Mouse (Mus musculus): ENCODE data around the gene Lypla2. TPM values are rescaled to one million over a fixed set of nuclear protein-coding genes. Genes with fewer than 3 reads are reported as not detected.
A peak's percentile ranks its signal among the peaks of the same experiment; 100 is the strongest.

Gene Lypla2
- polyA plus RNA-seq, 1 experiment from 2014 or later = 201 TPM

- 93% methylated on average over 5 of the region's 5 CpGs for WGBS
Measured at GRCm38 (mm10) chr4:135925341-135925740, 47.1 kb downstream of the Lypla2 start.

GRCm38 (mm10) chr4:135924418-135924817 is 48.0 kb downstream of the Lypla2 start:
- no peak for DNase-seq
- 92% methylated on average over 2 of the region's 2 CpGs for WGBS
- no peak for ATAC-seq (ENCODE audit: low FRiP score, low TSS enrichment)

More at GRCm38 (mm10) chr4:135925341-135925740, 47.1 kb downstream of the Lypla2 start:
- Histone ChIP-seq H3K4me2 (ENCODE audit: low read length) (no peak overlapping the region), H3K36me3 (ENCODE audit: control insufficient read depth, insufficient read depth, low read length) (peaks cover 28% of the 10 kb centered on the region), H3K4me1 (ENCODE audit: control insufficient read depth, insufficient read depth, low read length) (peaks cover 8% of the 10 kb centered on the region), H3K27me3 (ENCODE audit: control insufficient read depth, insufficient read depth, low read length) (no peaks in the 10 kb centered on the region), H3K4me3 (replicated peaks; ENCODE audit: low read depth, low read length) (no peak overlapping the region), H3K9ac (replicated peaks; ENCODE audit: low read length) (no peak overlapping the region), H3K27ac (replicated peaks; ENCODE audit: low read depth, low read length) (no peak overlapping the region), H3K9me3 (ENCODE audit: control insufficient read depth, low read length) (no peaks in the 10 kb centered on the region)
- ATAC-seq (ENCODE audit: low FRiP score, low TSS enrichment) (no peak), DNase-seq (no peak)

GRCm38 (mm10) chr4:135922190-135922589 is 50.2 kb downstream of the Lypla2 start:
- 100% methylated on average over 1 of the region's 1 CpGs for WGBS
- H3K4me3 ChIP-seq (replicated peaks; ENCODE audit: low read depth, low read length) = no peak overlapping the region

More at GRCm38 (mm10) chr4:135924418-135924817, 48.0 kb downstream of the Lypla2 start:
- H3K27me3 ChIP-seq (ENCODE audit: control insufficient read depth, insufficient read depth, low read length) = no peaks in the 10 kb centered on the region
- peaks cover 25% of the 10 kb centered on the region for H3K36me3 ChIP-seq (ENCODE audit: control insufficient read depth, insufficient read depth, low read length)
- no peak overlapping the region for H3K4me2 ChIP-seq (ENCODE audit: low read length)
- no peaks in the 10 kb centered on the region for H3K9me3 ChIP-seq (ENCODE audit: control insufficient read depth, low read length)
- H3K4me3 ChIP-seq (replicated peaks; ENCODE audit: low read depth, low read length) = no peak overlapping the region
- H3K27ac ChIP-seq (replicated peaks; ENCODE audit: low read depth, low read length) = no peak overlapping the region
- H3K9ac ChIP-seq (replicated peaks; ENCODE audit: low read length) = no peak overlapping the region
- H3K4me1 ChIP-seq (ENCODE audit: control insufficient read depth, insufficient read depth, low read length) = peaks cover 8% of the 10 kb centered on the region

GRCm38 (mm10) chr4:135921257-135922120 is 50.9 kb downstream of the Lypla2 start:
- 6% methylated on average over 26 of the region's 26 CpGs for WGBS
- H3K4me2 ChIP-seq (ENCODE audit: low read length) = peak overlapping the region; percentile 87
- ATAC-seq (ENCODE audit: low FRiP score, low TSS enrichment) = no peak

More at GRCm38 (mm10) chr4:135922190-135922589, 50.2 kb downstream of the Lypla2 start:
- Histone ChIP-seq H3K9ac (replicated peaks; ENCODE audit: low read length) (no peak overlapping the region), H3K36me3 (ENCODE audit: control insufficient read depth, insufficient read depth, low read length) (peaks cover 19% of the 10 kb centered on the region), H3K27ac (replicated peaks; ENCODE audit: low read depth, low read length) (no peak overlapping the region), H3K27me3 (ENCODE audit: control insufficient read depth, insufficient read depth, low read length) (no peaks in the 10 kb centered on the region), H3K9me3 (ENCODE audit: control insufficient read depth, low read length) (no peaks in the 10 kb centered on the region), H3K4me2 (ENCODE audit: low read length) (peak overlapping the region; percentile 87), H3K4me1 (ENCODE audit: control insufficient read depth, insufficient read depth, low read length) (peaks cover 8% of the 10 kb centered on the region)
- no peak for ATAC-seq (ENCODE audit: low FRiP score, low TSS enrichment)
- no peak for DNase-seq

GRCm38 (mm10) chr4:135920304-135921241 is 51.9 kb downstream of the Lypla2 start, which contains the start of gene Fuca1:
TSS of gene Fuca1 (plus strand) at chr4:135920735.
- Histone ChIP-seq H3K4me3 (replicated peaks; ENCODE audit: low read depth, low read length) (peak within 1 kb of the TSS; percentile 72), H3K36me3 (ENCODE audit: control insufficient read depth, insufficient read depth, low read length) (peaks cover 11% of the 10 kb centered on the region), H3K27ac (replicated peaks; ENCODE audit: low read depth, low read length) (peak within 1 kb of the TSS; percentile 73), H3K27me3 (ENCODE audit: control insufficient read depth, insufficient read depth, low read length) (no peaks in the 10 kb centered on the region), H3K9ac (replicated peaks; ENCODE audit: low read length) (peak within 1 kb of the TSS; percentile 66), H3K4me1 (ENCODE audit: control insufficient read depth, insufficient read depth, low read length) (peaks cover 8% of the 10 kb centered on the region), H3K9me3 (ENCODE audit: control insufficient read depth, low read length) (no peaks in the 10 kb centered on the region), H3K4me2 (ENCODE audit: low read length) (peak within 1 kb of the TSS; percentile 87)
- DNase-seq = peak; percentile 99
- peak; percentile 96 for ATAC-seq (ENCODE audit: low FRiP score, low TSS enrichment)
- 2% methylated on average over 60 of the region's 60 CpGs for WGBS

More at GRCm38 (mm10) chr4:135921257-135922120, 50.9 kb downstream of the Lypla2 start:
- peaks cover 19% of the 10 kb centered on the region for H3K36me3 ChIP-seq (ENCODE audit: control insufficient read depth, insufficient read depth, low read length)
- no peaks in the 10 kb centered on the region for H3K27me3 ChIP-seq (ENCODE audit: control insufficient read depth, insufficient read depth, low read length)
- peak overlapping the region; percentile 72 for H3K4me3 ChIP-seq (replicated peaks; ENCODE audit: low read depth, low read length)
- H3K27ac ChIP-seq (replicated peaks; ENCODE audit: low read depth, low read length) = peak overlapping the region; percentile 73
- peaks cover 8% of the 10 kb centered on the region for H3K4me1 ChIP-seq (ENCODE audit: control insufficient read depth, insufficient read depth, low read length)
- peak overlapping the region; percentile 66 for H3K9ac ChIP-seq (replicated peaks; ENCODE audit: low read length)
- peak; percentile 49 for DNase-seq
- no peaks in the 10 kb centered on the region for H3K9me3 ChIP-seq (ENCODE audit: control insufficient read depth, low read length)

DNA sequence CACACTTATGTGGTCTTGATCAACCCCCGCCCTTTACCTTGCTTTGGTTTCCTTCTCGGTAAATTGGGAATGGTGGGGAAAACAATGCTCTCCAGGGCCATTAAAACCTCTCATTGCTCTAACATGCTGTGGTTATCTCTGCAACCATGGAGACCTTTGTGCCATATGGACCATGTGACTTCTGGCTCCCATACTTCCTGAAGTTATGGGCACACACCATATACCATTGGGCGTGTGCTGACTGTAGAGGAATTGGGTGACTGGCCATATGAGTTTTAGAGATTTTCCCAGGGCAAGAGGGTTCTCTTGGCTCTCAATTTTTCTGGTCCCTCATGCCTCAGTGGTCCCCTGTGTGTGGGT is 53.2 kb downstream of the Lypla2 start:
- Histone ChIP-seq H3K4me1 (ENCODE audit: control insufficient read depth, insufficient read depth, low read length) (peaks cover 8% of the 10 kb centered on the region), H3K27me3 (ENCODE audit: control insufficient read depth, insufficient read depth, low read length) (no peaks in the 10 kb centered on the region), H3K9me3 (ENCODE audit: control insufficient read depth, low read length) (no peaks in the 10 kb centered on the region), H3K9ac (replicated peaks; ENCODE audit: low read length) (no peak overlapping the region), H3K27ac (replicated peaks; ENCODE audit: low read depth, low read length) (no peak overlapping the region), H3K4me3 (replicated peaks; ENCODE audit: low read depth, low read length) (no peak overlapping the region), H3K4me2 (ENCODE audit: low read length) (no peak overlapping the region), H3K36me3 (ENCODE audit: control insufficient read depth, insufficient read depth, low read length) (0 out of 2 replicates have a peak, but pooled peaks cover 8% of the 10 kb centered on the region)
- ATAC-seq (ENCODE audit: low FRiP score, low TSS enrichment) = no peak
- WGBS = 100% methylated on average over 3 of the region's 3 CpGs
- no peak for DNase-seq

DNA sequence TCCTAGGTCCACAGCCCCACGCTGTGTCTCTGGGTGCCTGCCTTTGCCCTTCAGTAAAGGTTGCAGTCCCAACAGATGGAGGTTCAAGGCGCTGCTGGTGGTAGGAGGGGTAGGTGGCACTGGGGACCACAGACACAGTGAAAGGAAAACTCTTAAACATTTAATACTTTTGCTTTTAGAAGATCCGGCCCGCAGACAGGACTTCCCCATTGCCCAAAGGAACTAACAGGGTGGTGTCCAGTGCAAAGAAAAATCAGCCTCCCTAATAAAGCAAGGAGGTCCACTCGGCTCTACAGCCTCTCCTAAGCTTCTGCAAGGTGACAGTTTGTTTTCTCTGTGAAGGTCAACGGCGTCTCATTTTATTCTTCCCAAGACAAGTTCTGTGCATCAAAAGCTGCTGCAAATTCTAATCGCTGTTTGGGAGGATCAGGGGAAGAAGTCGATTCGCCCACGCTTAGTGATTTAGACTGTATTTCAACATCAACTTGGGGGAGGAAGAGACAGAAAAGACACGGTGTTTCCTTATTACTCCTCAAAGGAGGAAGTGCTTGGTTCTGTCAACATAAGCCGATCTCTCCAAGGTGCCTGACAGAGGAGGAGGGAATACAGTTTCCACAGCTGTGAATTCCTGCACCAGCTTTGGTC is 53.7 kb downstream of the Lypla2 start:
- no peaks in the 10 kb centered on the region for H3K9me3 ChIP-seq (ENCODE audit: control insufficient read depth, low read length)
- 91% methylated on average over 13 of the region's 13 CpGs for WGBS
- H3K4me2 ChIP-seq (ENCODE audit: low read length) = no peak overlapping the region

More for the DNA sequence above, 53.7 kb downstream of the Lypla2 start:
- Histone ChIP-seq H3K36me3 (ENCODE audit: control insufficient read depth, insufficient read depth, low read length) (0 out of 2 replicates have a peak, but pooled peaks cover 5% of the 10 kb centered on the region), H3K27me3 (ENCODE audit: control insufficient read depth, insufficient read depth, low read length) (no peaks in the 10 kb centered on the region), H3K4me1 (ENCODE audit: control insufficient read depth, insufficient read depth, low read length) (peaks cover 8% of the 10 kb centered on the region), H3K4me3 (replicated peaks; ENCODE audit: low read depth, low read length) (no peak overlapping the region), H3K9ac (replicated peaks; ENCODE audit: low read length) (no peak overlapping the region), H3K27ac (replicated peaks; ENCODE audit: low read depth, low read length) (no peak overlapping the region)
- DNase-seq (no peak), ATAC-seq (ENCODE audit: low FRiP score, low TSS enrichment) (no peak)

All from midbrain, embryonic 14.5 days (tissue).